Mouse (Mus musculus) embryonic facial prominence, embryonic 13.5 days (tissue): ENCODE measurements around the gene Fam107a. TPM values are rescaled to one million over a fixed set of nuclear protein-coding genes. Genes with fewer than 3 reads are reported as not detected.

ENCODE experiments used
- ATAC-seq: fragments of 200-750 bp; cut with Nextera tagmentation; 2 replicates; pipeline ENCODE4 v1.8.0; 2017; ENCODE audit warnings: low read depth; ENCODE audit not compliant: insufficient number of reproducible peaks, insufficient read depth, low FRiP score, low TSS enrichment
- H3K27ac ChIP-seq: fragments of 300-500 bp; sonication (generic); 2 replicates; pipeline ENCODE4 v1.5.1; 2015; ENCODE audit warnings: moderate library complexity, mild to moderate bottlenecking, inconsistent platforms
- H3K27me3 ChIP-seq: fragments of 300-500 bp; sonication (generic); 2 replicates; pipeline ENCODE4 v1.6.1; 2015; ENCODE audit warnings: mild to moderate bottlenecking, inconsistent platforms
- H3K36me3 ChIP-seq: fragments of 300-500 bp; sonication (generic); 2 replicates; pipeline ENCODE4 v1.6.1; 2015; ENCODE audit warnings: mild to moderate bottlenecking, inconsistent platforms
- H3K4me1 ChIP-seq: fragments of 300-500 bp; sonication (generic); 2 replicates; pipeline ENCODE4 v1.6.1; 2015; ENCODE audit warnings: inconsistent platforms
- H3K4me2 ChIP-seq: fragments of 300-500 bp; sonication (generic); 2 replicates; pipeline ENCODE4 v1.6.1; 2015; ENCODE audit warnings: moderate library complexity, mild to moderate bottlenecking, inconsistent platforms
- H3K4me3 ChIP-seq: fragments of 300-500 bp; sonication (generic); 2 replicates; pipeline ENCODE4 v1.5.1; 2015; ENCODE audit warnings: mild to moderate bottlenecking, inconsistent platforms
- H3K9ac ChIP-seq: fragments of 300-500 bp; sonication (generic); 2 replicates; pipeline ENCODE4 v1.6.1; 2015; ENCODE audit warnings: mild to moderate bottlenecking, inconsistent platforms
- H3K9me3 ChIP-seq: fragments of 300-500 bp; sonication (generic); 2 replicates; pipeline ENCODE4 v1.6.1; 2016; ENCODE audit warnings: inconsistent platforms
- WGBS: fragments of 180-500 bp; shearing (Covaris S2); methylation state at CpG from one replicate; pipeline ENCODE4 v1.1.7; 2015; ENCODE audit warnings: mixed read lengths; 5-methylcytosine and 5-hydroxymethylcytosine counted together
- polyA plus RNA-seq: library from polyadenylated mRNA; unstranded; fragments of >200 nt; fragmentation: Nextera tagmentation; extraction: Ambion mirVana; gene quantifications from 2 replicates; pipeline ENCODE4 v1.2.1, GENCODE M21; 2015

Fam107a gene
- polyA plus RNA-seq, 1 experiment from 2014 or later, result 1.0 TPM

- Histone ChIP-seq H3K9ac (no peak overlapping the region), H3K36me3 (no peaks in the 10 kb centered on the region), H3K9me3 (no peaks in the 10 kb centered on the region), H3K27me3 (peaks cover 9% of the 10 kb centered on the region; the same call in 1 of the 2 replicates), H3K4me1 (peaks cover 5% of the 10 kb centered on the region; the same call in 1 of the 2 replicates), H3K4me3 (no peak overlapping the region), H3K4me2 (no peak overlapping the region), H3K27ac (no peak overlapping the region)
- no peak for ATAC-seq
- 68% methylated on average over 7 of the region's 7 CpGs for WGBS
Observed at GRCm38 (mm10) chr14:8255076-8255729, 62.6 kb downstream of the Fam107a start.

- Histone ChIP-seq H3K9ac (no peak overlapping the region), H3K4me3 (no peak overlapping the region), H3K27ac (no peak overlapping the region), H3K36me3 (no peaks in the 10 kb centered on the region), H3K4me1 (no peaks in the 10 kb centered on the region), H3K9me3 (no peaks in the 10 kb centered on the region), H3K4me2 (no peak overlapping the region), H3K27me3 (no peaks in the 10 kb centered on the region)
- WGBS, result 89% methylated on average over 8 of the region's 8 CpGs
- ATAC-seq, result no peak
Observed at GRCm38 (mm10) chr14:8251330-8251885, 66.4 kb downstream of the Fam107a start.

- 69% methylated on average over 9 of the region's 9 CpGs for WGBS
- Histone ChIP-seq H3K27ac (no peak overlapping the region), H3K36me3 (no peaks in the 10 kb centered on the region), H3K9me3 (no peaks in the 10 kb centered on the region), H3K27me3 (no peaks in the 10 kb centered on the region), H3K4me3 (no peak overlapping the region), H3K9ac (no peak overlapping the region), H3K4me1 (no peaks in the 10 kb centered on the region), H3K4me2 (no peak overlapping the region)
- ATAC-seq, result no peak
Observed at GRCm38 (mm10) chr14:8250141-8250871, 67.5 kb downstream of the Fam107a start.

- H3K27me3 ChIP-seq, result no peaks in the 10 kb centered on the region
- H3K27ac ChIP-seq, result no peak overlapping the region
- ATAC-seq, result no peak
- WGBS, result 89% methylated on average over 1 of the region's 1 CpGs
- H3K4me1 ChIP-seq, result no peaks in the 10 kb centered on the region
- no peak overlapping the region for H3K4me2 ChIP-seq
- H3K4me3 ChIP-seq, result no peak overlapping the region
- H3K9me3 ChIP-seq, result no peaks in the 10 kb centered on the region
- no peaks in the 10 kb centered on the region for H3K36me3 ChIP-seq
- H3K9ac ChIP-seq, result no peak overlapping the region
Observed at GRCm38 (mm10) chr14:8249206-8249605, 68.6 kb downstream of the Fam107a start.

- Histone ChIP-seq H3K4me3 (no peak overlapping the region), H3K27ac (no peak overlapping the region), H3K4me2 (no peak overlapping the region), H3K27me3 (no peaks in the 10 kb centered on the region), H3K9me3 (no peaks in the 10 kb centered on the region), H3K36me3 (no peaks in the 10 kb centered on the region), H3K9ac (no peak overlapping the region), H3K4me1 (no peaks in the 10 kb centered on the region)
- 86% methylated on average over 8 of the region's 8 CpGs for WGBS
- no peak for ATAC-seq
Observed at GRCm38 (mm10) chr14:8246878-8247277, 70.9 kb downstream of the Fam107a start.

Other genes with a start within 250 kb of the Fam107a start
- 59.5 and 64.3 TPM in 2 replicates for gene Rpp14, start 237.7 kb downstream of the Fam107a start, polyA plus RNA-seq
- gene Pxk, start 219.8 kb downstream of the Fam107a start, polyA plus RNA-seq, result 34.3 and 39.0 TPM in 2 replicates
- gene Pdhb, start 145.0 kb downstream of the Fam107a start, polyA plus RNA-seq, result 203 TPM in 2 replicates
- 3.5 and 7.5 TPM in 2 replicates for gene Kctd6, start 103.9 kb downstream of the Fam107a start, polyA plus RNA-seq
- gene Acox2, start 58.7 kb downstream of the Fam107a start, polyA plus RNA-seq, result 0.80 TPM in 1 of 2 replicates, not detected in the other
- gene Oit1, start 60.7 kb upstream of the Fam107a start, polyA plus RNA-seq, result 0.22 and 1.7 TPM in 2 replicates